Mouse (Mus musculus) frontal cortex, postnatal 10 days (tissue): ENCODE measurements around the gene Aebp2.

ENCODE experiments used
- DNase-seq, 2 experiments: peaks; one replicate each; pipeline ENCODE4 v3.0.0; 2022; ENCODE audit warnings: low spot score in 2 of 2, mixed read lengths in 1 of 2

Gene Aebp2

GRCm38 (mm10) chr6:140696192-140696879 is 73.9 kb downstream of the Aebp2 start:
- no peak for DNase-seq

DNA sequence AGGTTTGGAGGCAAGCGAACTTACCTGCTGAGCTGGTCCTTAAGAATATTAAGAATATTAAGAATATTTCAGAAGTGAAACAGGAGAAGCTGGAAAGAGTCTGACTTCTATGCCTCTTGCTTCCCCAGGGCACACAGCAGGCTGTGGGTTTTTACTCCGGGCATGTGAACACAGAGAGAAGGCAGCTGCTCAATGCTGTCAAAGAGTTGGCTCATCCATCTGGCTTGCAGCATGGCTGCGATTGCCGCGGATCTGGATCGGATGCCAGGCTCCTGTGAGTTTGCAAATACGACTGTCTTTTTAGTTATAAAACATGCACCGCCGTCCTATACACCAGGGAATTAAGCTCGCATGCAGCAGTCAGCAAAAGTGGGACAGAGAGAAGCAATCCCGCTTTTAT is 75.5 kb downstream of the Aebp2 start:
- peak; percentile 28 to 41 for DNase-seq

GRCm38 (mm10) chr6:140698596-140698995 is 76.1 kb downstream of the Aebp2 start:
- DNase-seq, result no peak

DNA sequence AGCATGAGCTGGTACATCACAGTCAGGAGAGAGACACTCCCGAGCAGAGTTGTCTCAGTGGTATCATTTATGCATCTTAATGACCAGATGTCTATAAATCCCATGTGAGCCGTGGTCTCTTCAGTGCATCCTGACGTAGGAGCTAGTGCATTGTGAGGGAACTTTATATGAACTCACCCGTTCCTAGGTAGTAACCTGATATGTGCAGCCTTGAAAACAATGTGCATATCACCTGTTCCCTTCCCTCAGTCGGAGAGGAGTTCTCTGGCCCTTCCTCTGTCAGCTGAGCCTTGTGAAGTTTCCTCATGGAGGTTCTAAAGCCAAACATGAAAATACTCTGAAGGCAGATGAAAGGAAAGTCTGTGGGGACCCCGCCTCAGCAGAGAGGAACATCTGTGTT is 78.8 kb downstream of the Aebp2 start:
- DNase-seq, result no peak

DNA sequence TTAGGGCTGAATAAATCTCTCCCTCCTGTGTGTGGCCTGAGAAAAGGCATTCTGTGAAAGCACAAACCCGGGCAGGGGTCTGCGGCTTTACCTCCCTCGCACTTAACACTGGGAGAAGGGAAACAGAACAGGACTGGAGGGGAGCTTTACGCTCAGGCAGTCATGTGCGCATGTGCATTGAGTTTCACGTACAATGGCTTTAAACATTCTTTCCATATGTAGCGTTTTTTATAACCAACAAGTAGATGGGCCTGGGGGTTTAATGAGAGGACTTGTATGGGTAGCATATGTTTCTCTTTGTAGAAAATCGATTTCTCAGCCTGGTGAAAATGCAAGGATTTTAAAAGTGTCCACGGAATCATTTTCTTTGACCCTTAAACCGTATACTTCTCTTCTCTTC is 82.7 kb downstream of the Aebp2 start:
- no peak for DNase-seq

GRCm38 (mm10) chr6:140706056-140706455 is 83.6 kb downstream of the Aebp2 start:
- no peak for DNase-seq

GRCm38 (mm10) chr6:140708059-140708458 is 85.6 kb downstream of the Aebp2 start:
- no peak for DNase-seq

- DNase-seq, result no peak
These were observed 87.1 kb downstream of the Aebp2 start for GRCm38 (mm10) chr6:140709415-140710107.

- peak; percentile 52 to 75 for DNase-seq
These were observed 90.3 kb downstream of the Aebp2 start for GRCm38 (mm10) chr6:140712754-140713153.

GRCm38 (mm10) chr6:140714905-140715365 is 92.5 kb downstream of the Aebp2 start:
- DNase-seq, result peak; percentile 46 to 72

GRCm38 (mm10) chr6:140722058-140722457 is 99.6 kb downstream of the Aebp2 start:
- DNase-seq, result no peak
